Mouse (Mus musculus): Measurements from ENCODE around the gene Actl6b.
"Not testable (repeated sequence)": the region's sequence is repeated elsewhere in the genome, so short reads cannot be mapped to it uniquely, and the experiment has no call there.

Actl6b gene

DNA sequence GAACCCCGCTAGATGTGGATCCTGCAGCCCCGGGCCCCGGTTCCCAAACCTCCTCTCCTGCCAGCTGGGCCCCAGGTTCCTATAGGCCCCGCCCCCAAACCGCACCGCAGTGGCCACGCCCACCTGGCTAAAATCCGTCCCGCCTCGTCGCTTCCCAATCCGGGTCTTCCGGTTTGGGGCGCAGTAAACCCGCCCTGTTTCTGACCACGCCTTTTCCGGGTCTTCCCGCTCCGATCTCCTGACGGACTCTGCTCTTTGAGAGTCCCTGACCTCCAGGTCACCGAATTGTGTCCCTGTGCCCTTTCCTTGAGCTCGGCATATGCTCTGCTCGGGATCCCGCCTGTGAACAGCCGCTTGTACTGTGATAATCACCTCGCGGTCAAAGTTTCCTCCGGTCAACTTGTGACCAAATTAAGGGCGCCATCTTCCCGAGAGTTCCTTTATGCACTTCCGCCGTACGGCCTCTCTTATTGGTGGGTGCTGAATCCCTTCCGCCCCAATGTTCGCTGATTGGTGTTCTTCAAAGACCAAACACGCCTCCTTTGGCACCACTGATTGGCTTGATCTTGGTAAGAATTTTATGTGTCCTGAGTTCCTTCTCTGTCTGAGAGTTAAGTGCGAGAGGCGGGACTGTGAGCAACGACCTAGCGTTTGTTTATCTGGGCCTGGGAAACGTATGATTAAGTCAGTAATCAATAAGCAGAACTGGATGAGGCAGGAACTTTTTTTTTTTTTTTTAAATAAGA, 47.5 kb downstream of the Actl6b start, which contains the start of gene Mospd3:
Gene Mospd3 (minus strand): TSS at position 440 of the 746 bp plus-strand sequence.
- DNase-seq (ENCODE audit: low spot score in 2 of 2) = peak; percentile 81 to 91

GRCm38 (mm10) chr5:137601365-137601729, 48.0 kb downstream of the Actl6b start:
- DNase-seq (ENCODE audit: low spot score in 2 of 2) = no peak

- DNase-seq (ENCODE audit: low spot score in 2 of 2) = no peak
These were observed 54.7 kb downstream of the Actl6b start for GRCm38 (mm10) chr5:137607860-137608653.

DNA sequence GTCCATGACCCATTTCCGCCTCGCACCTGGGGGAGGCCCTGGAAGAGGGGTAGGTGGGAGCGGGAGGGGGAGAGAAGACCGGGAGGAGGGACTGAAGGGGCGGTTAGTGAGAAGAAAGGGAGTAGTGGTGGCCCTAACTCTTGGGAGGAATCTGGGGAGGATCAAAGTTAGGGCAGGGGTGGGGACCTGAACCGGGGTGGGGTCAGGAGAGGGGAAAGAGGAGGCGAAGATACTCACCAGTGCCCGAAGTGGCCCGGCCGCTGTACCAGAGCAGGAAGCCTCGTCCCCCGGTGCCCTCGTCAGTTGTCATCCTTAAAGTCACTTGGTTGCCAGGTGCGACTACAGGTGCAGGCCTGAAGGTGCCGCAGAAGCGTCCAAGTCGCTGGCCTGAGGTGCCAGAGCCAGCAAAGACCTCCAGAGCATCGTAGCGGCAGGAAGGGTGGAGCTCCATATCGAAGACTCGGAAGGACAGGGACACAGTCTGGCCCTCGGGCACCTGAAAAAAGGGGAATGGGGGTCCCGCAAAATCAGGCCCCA, 55.4 kb downstream of the Actl6b start:
- DNase-seq (ENCODE audit: low spot score in 2 of 2) = no peak

GRCm38 (mm10) chr5:137609292-137609691, 56.0 kb downstream of the Actl6b start:
- DNase-seq (ENCODE audit: low spot score in 2 of 2) = no peak

DNA sequence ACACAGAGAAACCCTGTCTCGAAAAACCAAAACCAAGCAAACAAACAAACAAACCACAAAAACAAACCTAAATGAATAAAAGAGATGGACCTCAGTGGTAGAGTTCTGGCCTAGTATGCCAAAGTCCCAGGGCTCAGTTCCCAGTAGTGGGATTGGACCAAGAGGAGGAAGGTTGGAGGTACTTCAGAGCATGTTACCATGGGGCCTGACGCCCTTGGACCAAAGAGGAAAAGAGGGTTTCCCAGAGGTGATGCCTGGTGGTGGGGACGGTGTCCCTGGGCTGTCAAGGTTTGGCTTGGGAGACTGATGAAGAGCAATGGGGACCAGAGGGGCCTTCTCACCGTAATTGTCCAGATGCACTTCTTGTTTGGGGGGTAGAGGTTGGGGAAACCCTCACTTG, 56.7 kb downstream of the Actl6b start:
- DNase-seq (ENCODE audit: low spot score in 2 of 2) = no peak

DNA sequence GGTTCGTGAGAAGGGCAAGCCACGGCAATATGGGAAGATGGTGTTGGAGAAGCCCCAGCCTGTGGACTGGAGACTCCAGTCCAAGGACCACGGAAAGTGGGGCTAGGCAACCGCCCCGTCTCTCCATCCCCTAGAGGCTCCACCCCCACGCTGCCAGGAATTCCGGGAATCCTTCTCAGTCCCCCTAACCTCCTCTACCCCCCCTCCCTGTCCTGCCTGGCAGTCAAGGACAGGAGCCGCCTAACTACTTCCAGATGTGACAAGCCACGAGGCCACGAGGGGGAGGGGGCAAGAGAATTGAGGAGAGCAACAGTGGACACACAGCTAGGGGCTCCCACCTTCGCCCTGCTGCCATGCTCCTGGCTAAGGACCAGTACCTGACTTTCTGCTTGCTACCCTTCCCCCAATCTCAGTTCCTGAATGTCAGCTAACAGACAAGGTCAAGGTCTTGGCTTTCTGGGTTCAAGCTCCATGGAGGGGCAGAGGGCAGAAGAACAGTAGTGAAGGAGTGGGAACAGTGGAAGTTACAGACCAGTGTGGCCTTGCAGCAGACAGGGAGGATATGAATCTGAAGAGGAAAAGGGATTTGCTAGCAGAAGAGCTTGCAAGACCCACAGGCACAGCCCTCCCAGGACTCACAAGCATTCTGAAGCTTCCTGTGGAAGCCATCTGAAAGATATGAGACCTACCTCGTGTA, 57.4 kb downstream of the Actl6b start:
- no peak for DNase-seq (ENCODE audit: low spot score in 2 of 2)

GRCm38 (mm10) chr5:137611245-137611602, 57.9 kb downstream of the Actl6b start:
- no peak for DNase-seq (ENCODE audit: low spot score in 2 of 2)

GRCm38 (mm10) chr5:137613076-137613475, 59.8 kb downstream of the Actl6b start:
- no peak for DNase-seq (ENCODE audit: low spot score in 2 of 2)

DNA sequence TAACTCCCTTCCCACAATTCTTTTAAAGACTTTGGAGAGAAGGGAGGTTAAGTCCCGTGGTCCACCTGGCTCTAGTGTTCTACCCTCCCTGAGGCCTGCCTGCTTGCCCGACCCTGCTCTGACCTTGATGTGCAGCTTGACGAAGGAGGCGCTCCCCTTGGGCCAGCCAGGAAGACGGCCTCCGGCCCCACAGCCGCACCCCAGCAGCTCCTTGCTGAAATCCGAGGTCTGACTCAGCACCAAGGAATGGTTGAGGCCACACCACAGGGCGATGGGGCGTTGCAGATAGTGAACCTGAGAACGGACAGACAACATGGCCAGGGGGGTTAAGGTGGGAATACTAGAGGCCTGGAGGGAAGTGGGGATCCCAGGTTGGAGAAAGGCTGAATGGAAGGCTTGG, 60.2 kb downstream of the Actl6b start, which contains the start of gene Pcolce:
Gene Pcolce (minus strand): TSS at position 235 of the 400 bp plus-strand sequence.
- no peak for DNase-seq (ENCODE audit: low spot score in 2 of 2)

DNA sequence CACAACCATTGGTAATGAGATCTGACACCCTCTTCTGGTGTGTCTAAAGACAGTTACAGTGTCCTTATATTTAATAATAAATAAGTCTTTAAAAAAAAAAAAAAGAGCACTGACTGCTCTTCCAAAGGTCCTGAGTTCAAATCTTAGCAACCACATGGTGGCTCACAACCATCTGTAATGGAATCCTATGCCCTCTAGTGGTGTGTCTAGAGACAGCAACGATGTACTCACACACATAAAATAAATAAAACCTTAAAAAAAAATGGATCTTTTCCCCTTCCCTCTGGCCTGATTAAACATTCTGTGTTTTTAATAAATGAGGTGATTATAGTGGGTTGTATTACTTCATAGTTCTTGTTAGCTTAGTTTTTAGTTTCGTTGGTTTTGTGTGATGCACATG, 61.6 kb downstream of the Actl6b start:
- DNase-seq (ENCODE audit: low spot score in 2 of 2) = not testable (repeated sequence)

- no peak for DNase-seq (ENCODE audit: low spot score in 2 of 2)
These were observed 62.0 kb downstream of the Actl6b start for GRCm38 (mm10) chr5:137615347-137615746.

All from frontal cortex, postnatal 25 days (tissue).